Mouse (Mus musculus) cerebellum, postnatal 4 days (tissue): Measurements from ENCODE around the gene Rasgrp3.
"Not testable (repeated sequence)": the region's sequence is repeated elsewhere in the genome, so short reads cannot be mapped to it uniquely, and the experiment has no call there.

Experiments
- DNase-seq, 2 experiments: peaks; one replicate each; pipeline ENCODE4 v3.0.0; 2022; ENCODE audit warnings: low spot score in 2 of 2, mixed read lengths in 1 of 2

Gene Rasgrp3

GRCm38 (mm10) chr17:75435599-75435998 is at the start of gene Rasgrp3:
Rasgrp3 (plus strand) TSS chr17:75435896.
- no peak for DNase-seq

- no peak for DNase-seq
Measured at GRCm38 (mm10) chr17:75388402-75388801, 47.3 kb upstream of the Rasgrp3 start.

- DNase-seq = no peak
Measured at GRCm38 (mm10) chr17:75390142-75390541, 45.6 kb upstream of the Rasgrp3 start.

- no peak for DNase-seq
Measured at GRCm38 (mm10) chr17:75391429-75392192, 44.1 kb upstream of the Rasgrp3 start.

- no peak for DNase-seq
Measured at GRCm38 (mm10) chr17:75406405-75406804, 29.3 kb upstream of the Rasgrp3 start.

GRCm38 (mm10) chr17:75416861-75417260 is 18.8 kb upstream of the Rasgrp3 start:
- no peak for DNase-seq

GRCm38 (mm10) chr17:75434152-75434551 is 1.5 kb upstream of the Rasgrp3 start:
- no peak for DNase-seq

GRCm38 (mm10) chr17:75434871-75435270 is 825 bp upstream of the Rasgrp3 start:
- no peak for DNase-seq

- no peak for DNase-seq
Measured at GRCm38 (mm10) chr17:75436095-75436494, 399 bp downstream of the Rasgrp3 start.

- no peak for DNase-seq
Measured at GRCm38 (mm10) chr17:75436819-75437218, 1.1 kb downstream of the Rasgrp3 start.

GRCm38 (mm10) chr17:75437239-75437750 is 1.6 kb downstream of the Rasgrp3 start:
- DNase-seq = no peak

- DNase-seq = no peak
Measured at GRCm38 (mm10) chr17:75438162-75438561, 2.5 kb downstream of the Rasgrp3 start.

GRCm38 (mm10) chr17:75439062-75439461 is 3.4 kb downstream of the Rasgrp3 start:
- no peak for DNase-seq

- DNase-seq = no peak
Measured at GRCm38 (mm10) chr17:75440619-75441018, 4.9 kb downstream of the Rasgrp3 start.

- DNase-seq = no peak
Measured at GRCm38 (mm10) chr17:75441260-75441830, 5.6 kb downstream of the Rasgrp3 start.

- DNase-seq = no peak
Measured at GRCm38 (mm10) chr17:75442352-75442751, 6.7 kb downstream of the Rasgrp3 start.

- no peak for DNase-seq
Measured at GRCm38 (mm10) chr17:75443064-75443621, 7.4 kb downstream of the Rasgrp3 start.

- DNase-seq = no peak
Measured at GRCm38 (mm10) chr17:75448257-75448656, 12.6 kb downstream of the Rasgrp3 start.

GRCm38 (mm10) chr17:75449022-75449421 is 13.3 kb downstream of the Rasgrp3 start:
- DNase-seq = no peak

- DNase-seq = no peak
Measured at GRCm38 (mm10) chr17:75452313-75452712, 16.6 kb downstream of the Rasgrp3 start.

GRCm38 (mm10) chr17:75453639-75454038 is 17.9 kb downstream of the Rasgrp3 start:
- no peak for DNase-seq

- not testable (repeated sequence) for DNase-seq
Measured at GRCm38 (mm10) chr17:75456096-75456495, 20.4 kb downstream of the Rasgrp3 start.

- no peak for DNase-seq
Measured at GRCm38 (mm10) chr17:75460621-75461020, 24.9 kb downstream of the Rasgrp3 start.
